Mouse (Mus musculus): Measurements from ENCODE around the gene Prkn.

DNA sequence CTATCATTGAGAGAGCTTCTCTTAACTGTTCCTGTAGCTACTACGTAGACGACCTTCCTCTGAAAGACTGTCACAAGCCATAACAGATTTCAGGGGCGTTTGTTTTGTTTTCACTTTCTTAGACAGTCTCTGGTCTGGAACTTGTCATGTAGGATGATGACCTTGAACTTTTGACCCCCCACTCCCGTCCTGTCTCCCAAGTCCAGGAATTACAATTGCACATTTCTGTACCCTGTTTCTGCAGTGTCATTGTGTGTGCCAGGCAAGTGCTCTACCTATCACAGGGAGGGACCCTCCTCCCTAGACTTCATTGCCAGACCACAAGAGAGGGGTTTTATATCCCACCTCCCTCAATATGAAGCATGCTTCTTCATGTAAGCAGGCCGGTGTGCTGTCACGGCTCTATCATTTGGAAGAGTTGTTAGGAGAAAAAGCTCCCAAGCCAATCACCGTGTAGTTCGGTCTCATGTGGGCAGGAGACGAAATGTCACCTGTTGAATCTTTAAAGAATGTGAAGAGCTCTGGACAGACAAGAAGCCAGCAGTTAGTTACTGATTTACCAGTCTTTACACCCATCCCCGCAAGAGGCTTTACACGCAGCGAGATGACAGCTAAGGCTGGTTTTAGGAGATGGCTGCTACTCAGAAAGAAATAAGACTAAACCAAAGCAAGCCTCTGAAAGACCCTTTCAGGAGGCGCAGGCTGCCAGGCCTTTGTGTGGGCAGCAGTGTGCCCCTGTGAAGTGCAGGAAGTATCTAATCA, 1027.3 kb downstream of the Prkn start:
- no peak for TF ChIP-seq CTCF (IDR thresholded peaks at IDR 0.05; ENCODE audit: low read depth, low read length)
- TF ChIP-seq POLR2A (IDR thresholded peaks at IDR 0.05; ENCODE audit: extremely low read depth, insufficient read depth, low read length), result no peak

All from liver, adult 2 months (tissue).